Mouse (Mus musculus) kidney, postnatal 36 days (tissue): ENCODE measurements around the gene Crhbp.

Experiments
- DNase-seq, 2 experiments: peaks; one replicate each; pipeline ENCODE4 v3.0.0; 2021 to 2022; ENCODE audit warnings: mixed read lengths in 2 of 2

Gene Crhbp

DNA sequence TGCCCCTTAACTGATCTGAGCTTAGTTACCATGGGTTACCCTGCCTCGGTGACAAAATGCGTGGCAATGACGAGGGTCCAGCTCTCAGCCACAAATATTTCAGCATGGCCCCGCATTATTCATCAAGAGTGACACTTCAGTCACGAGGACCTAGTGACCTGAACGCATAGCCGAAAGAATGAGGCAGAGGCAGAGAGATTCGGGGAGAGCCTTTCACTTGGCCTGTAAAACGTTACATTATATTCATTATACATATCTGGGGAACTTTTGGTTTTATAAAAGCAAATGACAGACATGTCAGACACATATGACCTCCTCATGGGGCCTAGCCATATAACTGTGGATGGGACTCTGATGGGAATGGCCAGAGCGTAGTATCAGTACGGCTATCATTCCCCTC lies at the start of gene Crhbp:
TSS of gene Crhbp (minus strand) at position 101 of the 400 bp plus-strand sequence.
- DNase-seq: no peak

DNA sequence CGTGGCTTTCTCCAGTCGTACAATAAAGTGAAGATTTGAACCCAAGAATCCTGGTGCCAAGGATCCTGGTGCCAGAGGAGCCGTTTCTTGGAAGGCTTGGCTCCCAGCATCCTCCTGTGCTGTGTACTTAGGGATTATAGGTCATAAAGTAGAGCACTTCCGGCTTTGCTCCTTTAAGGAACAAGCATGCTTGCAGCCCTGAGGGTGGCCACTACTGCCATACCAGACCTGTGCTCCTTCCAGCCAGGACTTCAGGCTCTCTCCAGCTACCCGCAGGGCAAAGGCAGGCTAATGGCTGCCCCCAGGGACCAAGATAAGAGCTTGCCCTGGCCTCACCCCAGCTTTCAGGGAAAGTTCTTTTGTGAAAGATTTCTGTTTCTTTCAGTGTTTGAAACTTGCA lies 48.6 kb upstream of the Crhbp start:
- DNase-seq: no peak

GRCm38 (mm10) chr13:95491327-95491726 lies 46.6 kb upstream of the Crhbp start:
- peak; percentile 35 to 36 for DNase-seq

GRCm38 (mm10) chr13:95484664-95485063 lies 39.9 kb upstream of the Crhbp start:
- peak in 1 of 2 experiments; percentile 13 for DNase-seq

DNA sequence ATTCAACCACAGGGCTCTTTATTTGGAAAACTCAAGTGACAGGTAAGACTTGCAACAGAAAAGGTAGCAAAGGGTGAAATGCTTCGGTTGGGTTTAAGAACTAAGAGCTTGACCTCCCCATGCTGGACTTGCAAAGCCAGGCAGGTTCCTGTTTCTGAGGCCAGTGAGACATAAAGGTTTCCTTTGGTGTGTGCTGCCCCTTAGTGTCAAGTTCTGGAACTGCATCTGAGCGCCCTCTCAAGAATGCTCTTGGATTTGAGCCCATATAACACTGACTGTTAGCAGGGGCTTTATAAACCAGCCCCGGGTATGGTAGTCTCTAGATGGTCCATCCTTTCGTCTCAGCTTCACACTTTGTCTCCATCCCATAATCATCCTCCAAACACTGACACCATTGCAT lies 36.7 kb upstream of the Crhbp start:
- peak; percentile 72 to 89 for DNase-seq

DNA sequence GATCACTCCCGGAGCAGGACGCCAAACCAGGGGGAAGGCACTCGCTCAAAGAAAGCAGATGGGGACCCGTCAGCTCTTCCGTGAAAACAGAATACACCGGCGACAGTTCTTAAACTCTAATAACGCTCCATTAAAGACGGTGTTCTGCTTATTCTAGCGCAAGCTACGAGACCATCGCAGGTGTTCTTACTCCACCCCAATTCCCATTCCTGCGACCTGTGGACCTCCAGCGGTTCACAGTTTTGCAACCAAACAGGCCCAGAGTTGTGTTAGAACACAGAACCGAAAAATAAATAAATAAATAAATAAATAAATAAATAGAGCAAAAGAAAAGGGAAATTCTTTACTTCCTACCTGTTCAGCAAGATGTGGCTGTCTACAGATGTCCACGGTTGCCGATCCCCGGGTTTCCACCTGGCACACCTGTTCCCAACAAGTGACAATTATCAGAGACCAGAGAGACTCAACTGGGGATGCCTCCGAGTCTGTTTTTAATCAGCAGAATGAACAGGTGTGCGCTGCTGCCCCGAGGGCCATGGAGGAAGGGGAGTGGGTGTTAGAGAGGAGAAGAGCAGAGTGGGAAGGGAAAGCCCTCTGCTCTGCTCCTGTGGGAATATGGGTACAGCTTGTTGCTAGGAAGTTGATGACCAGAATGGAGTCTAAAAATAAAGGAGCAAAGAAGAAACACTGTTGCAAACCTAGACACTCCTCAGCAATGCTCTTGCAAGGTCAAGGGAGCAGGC lies 34.1 kb upstream of the Crhbp start, which contains the start of gene S100z:
TSS of gene S100z (minus strand) at position 51 of the 743 bp plus-strand sequence.
- no peak for DNase-seq

GRCm38 (mm10) chr13:95477173-95477572 lies 32.4 kb upstream of the Crhbp start:
- no peak for DNase-seq

DNA sequence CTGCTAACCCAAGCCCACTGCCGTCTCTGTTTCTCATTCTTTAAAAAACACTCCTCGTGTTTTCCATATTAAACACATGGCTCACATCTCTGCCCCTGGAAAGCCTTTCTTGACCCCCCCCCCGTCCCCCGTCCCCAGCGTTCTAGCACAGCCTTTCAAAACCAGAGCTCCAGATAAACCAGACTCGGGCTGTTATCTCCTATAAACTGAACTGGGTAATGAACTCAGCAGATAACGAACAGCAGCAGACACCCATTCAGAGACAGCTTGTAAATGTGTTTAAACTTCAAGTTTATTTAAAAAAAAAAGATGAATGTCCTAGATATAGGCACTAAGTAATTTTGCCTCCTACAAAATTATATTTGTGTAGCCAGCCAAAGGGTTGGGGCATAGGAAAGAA lies 30.4 kb upstream of the Crhbp start:
- DNase-seq: no peak

DNA sequence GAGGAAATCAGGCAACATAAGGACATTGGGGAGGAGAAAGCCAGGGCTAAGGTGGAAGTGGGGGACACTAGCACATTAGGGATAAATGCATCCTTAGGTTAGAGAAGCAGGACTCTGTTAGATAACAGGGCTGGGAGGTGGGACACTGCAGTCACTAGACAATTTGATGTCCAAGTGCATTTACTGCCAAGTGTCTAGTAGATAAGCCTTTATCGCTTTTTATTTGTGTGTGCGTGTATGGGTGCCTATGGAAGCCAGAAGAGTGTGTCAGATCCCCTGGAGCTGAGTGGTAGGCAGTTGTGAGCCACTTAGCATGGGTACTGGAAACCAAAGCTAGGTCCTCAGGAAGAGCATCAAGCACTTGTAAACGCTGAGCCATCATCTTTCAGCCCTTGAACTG lies 29.6 kb upstream of the Crhbp start:
- DNase-seq: no peak

GRCm38 (mm10) chr13:95470970-95471369 lies 26.2 kb upstream of the Crhbp start:
- DNase-seq: peak in 1 of 2 experiments; percentile 45

DNA sequence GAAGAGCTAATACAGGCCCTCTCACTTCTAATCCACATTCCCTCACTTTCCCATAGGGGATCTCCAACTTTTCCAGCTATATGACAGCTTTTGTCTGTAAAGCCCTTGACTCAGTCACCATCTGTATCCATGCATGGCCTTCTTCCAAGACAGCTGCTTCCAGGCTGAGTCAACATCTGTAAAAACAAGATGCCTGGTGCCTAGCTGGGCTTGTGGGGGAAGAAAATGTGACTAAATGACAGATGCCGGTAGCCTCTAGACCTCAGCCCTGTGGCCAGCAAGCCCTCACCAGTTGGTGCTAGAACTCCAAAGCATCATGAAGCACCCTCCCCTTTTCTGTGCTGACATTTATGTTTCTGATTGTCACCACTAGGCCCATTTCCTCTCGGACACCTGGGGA lies 6.8 kb upstream of the Crhbp start:
- DNase-seq: no peak

DNA sequence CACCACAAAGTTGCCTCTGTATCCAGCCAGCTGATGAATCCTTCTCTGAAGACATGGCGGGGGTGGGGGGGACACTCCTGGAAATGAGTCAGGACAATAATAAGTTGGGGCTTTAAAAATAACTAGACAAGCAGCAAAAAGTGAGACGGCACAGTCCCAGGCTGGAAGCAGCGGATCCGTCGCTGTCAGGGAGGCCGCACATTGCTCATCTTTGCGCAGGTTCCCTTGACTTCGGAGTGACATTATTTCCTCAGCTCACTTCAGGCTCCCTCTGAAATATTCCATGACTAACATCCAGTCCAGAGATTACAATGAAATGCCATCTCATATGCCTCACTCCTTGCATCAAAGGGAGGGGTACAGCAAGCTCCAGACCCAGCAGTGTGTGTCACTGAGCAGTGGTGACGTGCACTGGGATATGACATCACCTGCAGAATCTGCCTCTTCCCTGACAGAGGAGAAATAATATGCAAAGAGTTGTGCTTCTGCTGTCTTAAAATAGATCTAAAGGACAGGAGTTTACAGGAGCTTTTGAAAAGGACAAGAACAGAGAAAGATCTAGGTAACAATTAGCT lies 6.0 kb upstream of the Crhbp start:
- no peak for DNase-seq

DNA sequence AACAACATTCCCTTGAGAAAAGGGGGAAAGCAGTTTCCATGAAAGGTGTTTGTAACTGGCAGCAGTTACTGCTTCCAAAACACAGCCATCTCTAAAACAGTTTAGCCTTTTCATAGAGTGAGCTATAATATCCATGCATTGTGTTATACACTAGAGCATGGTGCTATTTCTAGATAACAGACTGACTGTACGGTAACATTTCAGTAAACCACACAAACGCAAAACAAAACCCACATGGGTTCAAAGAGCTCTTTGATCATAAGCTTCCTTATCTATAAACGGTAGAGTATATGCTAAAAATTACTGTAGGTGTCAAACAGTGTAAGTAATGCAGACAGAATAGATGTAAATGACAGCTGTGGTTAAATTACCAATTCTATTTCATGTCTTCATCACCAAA lies 5.0 kb upstream of the Crhbp start:
- DNase-seq: no peak

GRCm38 (mm10) chr13:95444291-95444690 lies 433 bp downstream of the Crhbp start:
- DNase-seq: no peak

DNA sequence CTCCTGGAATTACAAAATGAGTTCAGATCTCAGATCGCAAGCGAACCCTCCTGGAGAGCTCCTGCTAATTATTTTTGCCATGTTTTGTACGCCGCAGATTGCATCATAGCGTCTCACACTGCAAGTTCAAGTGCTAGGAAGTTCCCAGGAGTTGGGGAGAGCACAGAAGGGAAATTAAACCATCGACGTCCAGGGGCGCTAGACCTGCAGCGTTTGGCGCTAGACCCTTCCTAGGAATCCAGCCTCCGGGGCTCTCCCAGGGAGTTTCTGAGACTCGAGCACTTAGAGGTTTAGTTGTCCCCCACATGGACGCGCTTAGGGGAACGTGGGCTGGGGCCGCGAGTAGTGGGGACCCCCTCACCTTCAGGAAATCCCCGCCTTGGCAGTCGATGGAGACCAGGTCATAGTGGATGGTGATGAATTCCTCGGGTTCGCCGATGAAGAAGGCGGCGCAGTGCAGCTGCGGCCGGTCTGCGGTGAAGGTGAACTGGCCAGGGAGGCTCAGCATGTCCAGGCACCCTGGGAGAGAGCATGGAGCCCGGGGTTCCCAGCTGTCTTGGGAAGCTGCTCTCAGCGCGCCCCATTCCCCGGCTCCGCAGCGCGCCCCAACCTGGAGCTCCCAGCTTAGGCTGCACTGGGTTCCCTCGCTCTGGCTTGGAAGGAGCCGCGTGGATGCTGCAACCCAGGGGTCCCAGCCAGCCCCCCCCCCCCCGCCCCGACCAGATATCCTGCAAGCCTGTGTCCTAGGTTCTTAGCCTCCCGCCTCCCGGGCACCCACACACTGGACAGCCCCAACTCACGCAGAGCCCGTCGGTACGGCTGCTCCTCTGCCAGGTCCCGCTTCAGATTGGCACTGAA lies 1.1 kb downstream of the Crhbp start:
- DNase-seq: peak in 1 of 2 experiments; percentile 10

GRCm38 (mm10) chr13:95442901-95443300 lies 1.8 kb downstream of the Crhbp start:
- DNase-seq: peak; percentile 22 to 57

DNA sequence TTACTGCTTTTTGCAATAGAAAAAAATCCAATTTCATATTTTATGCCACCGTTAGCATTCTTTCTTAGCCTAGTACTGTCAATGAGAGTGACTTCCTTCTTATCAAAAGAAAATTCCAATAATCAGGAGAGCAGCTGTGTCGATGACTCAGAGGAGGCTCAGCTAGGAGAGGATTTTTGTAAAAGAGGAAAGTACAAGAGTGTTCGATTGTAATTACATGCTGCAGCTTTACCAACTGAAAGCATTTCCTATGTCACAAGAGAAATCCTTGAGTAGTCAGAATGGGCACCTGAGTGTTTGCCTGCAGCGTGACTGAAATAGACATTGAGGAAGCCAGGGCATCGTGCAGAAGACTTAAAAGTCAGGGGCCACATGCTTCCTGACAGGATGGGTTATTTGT lies 5.2 kb downstream of the Crhbp start:
- no peak for DNase-seq

DNA sequence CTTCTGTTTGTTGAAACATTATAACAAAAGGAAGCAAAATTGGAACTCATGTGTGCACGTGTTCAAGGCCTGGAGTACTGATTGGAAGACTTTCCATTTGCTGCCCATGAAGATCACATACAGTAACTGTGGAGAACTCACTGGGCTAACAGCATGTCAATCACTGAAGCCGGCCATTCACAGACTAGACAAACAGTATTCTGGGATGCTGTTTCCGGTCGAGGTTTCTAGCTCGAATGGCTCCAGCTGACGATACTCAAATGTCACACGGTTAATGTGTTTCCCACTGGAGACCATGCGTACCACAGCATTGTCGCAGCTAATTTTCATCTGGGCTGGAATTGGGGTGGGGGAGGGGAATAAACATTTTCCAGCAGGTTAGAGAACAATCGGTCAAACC lies 13.0 kb downstream of the Crhbp start:
- DNase-seq: no peak

- no peak for DNase-seq
These were observed 17.2 kb downstream of the Crhbp start for GRCm38 (mm10) chr13:95427499-95427898.

GRCm38 (mm10) chr13:95426421-95426820 lies 18.3 kb downstream of the Crhbp start:
- DNase-seq: no peak

- no peak for DNase-seq
These were observed 19.2 kb downstream of the Crhbp start for GRCm38 (mm10) chr13:95425484-95425883.

GRCm38 (mm10) chr13:95424932-95425331 lies 19.8 kb downstream of the Crhbp start:
- DNase-seq: no peak

GRCm38 (mm10) chr13:95419204-95419749 lies 25.4 kb downstream of the Crhbp start:
- no peak for DNase-seq
